Comparison of ENCODE assay signal across 14 mouse cellular contexts in the genomic region with DNA sequence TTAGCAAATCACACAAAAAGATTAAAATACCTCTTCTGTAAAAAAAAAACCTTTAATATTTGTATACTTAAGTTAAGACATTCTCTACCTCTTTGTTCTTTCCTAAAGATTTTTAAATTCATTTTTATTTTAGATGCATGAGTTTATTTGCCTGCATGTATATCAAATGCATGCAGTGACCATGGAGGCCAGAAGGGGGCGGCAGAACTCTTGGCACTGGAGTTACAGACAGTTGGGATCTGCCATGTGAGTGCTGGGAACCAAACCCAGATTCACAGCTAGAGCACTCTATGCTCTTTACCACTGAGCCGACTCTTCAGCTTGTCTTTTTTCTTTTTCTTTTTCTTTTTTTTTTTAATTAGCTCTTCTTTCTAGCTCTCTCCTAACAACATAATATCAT. TPM values are rescaled to one million over a fixed set of nuclear protein-coding genes. Genes with fewer than 3 reads are reported as not detected.
DNase-seq lines count a peak whose midpoint lies in the region; ATAC-seq and TF ChIP-seq lines count a peak whose summit lies in the region.
"Had no signal": no experiment of that assay in that cellular context is flagged by ENCODE, and none has a peak within 500 bp of the region (broad histone marks: within the 10 kb centered on the region; RNA-seq: fewer than 3 reads in every experiment).

No protein-coding gene starts in this region.

- no peak overlapping the region for H3K9ac ChIP-seq in kidney, embryonic 16.5 days (replicated peaks; ENCODE audit: low read length)
- H3K9ac ChIP-seq: forebrain, embryonic 13.5 days; hindbrain, embryonic 13.5 days; neural tube, embryonic 15.5 days had no signal

- no peaks in the 10 kb centered on the region for H3K36me3 ChIP-seq in kidney, embryonic 16.5 days (ENCODE audit: insufficient read depth, low read length)
- H3K36me3 ChIP-seq in forebrain, embryonic 10.5 days (replicated peaks) = no peaks in the 10 kb centered on the region
- H3K36me3 ChIP-seq: hindbrain, embryonic 13.5 days; neural tube, embryonic 15.5 days had no signal

- no peak for TF ChIP-seq POLR2A in brain, embryonic 14.5 days (IDR thresholded peaks at IDR 0.05; ENCODE audit: borderline replicate concordance, extremely low read depth, insufficient read depth, insufficient read length, poor library complexity, severe bottlenecking)

- WGBS in kidney, embryonic 16.5 days = 70% methylated on average over 2 of the region's 2 CpGs
- whole genome bisulfite sequencing in forebrain, embryonic 10.5 days = 58% methylated on average over 2 of the region's 2 CpGs

- H3K9me3 ChIP-seq in kidney, embryonic 16.5 days (ENCODE audit: low read length) = peaks cover 4% of the 10 kb centered on the region; the same call in 1 of the 2 replicates
- H3K9me3 ChIP-seq in forebrain, embryonic 10.5 days = peaks cover 11% of the 10 kb centered on the region; the same call in 1 of the 2 replicates
- H3K9me3 ChIP-seq: hindbrain, embryonic 13.5 days; neural tube, embryonic 15.5 days had no signal

- H3K27me3 ChIP-seq in kidney, embryonic 16.5 days (ENCODE audit: insufficient read depth, low read length) = no peaks in the 10 kb centered on the region
- no peaks in the 10 kb centered on the region for H3K27me3 ChIP-seq in forebrain, embryonic 10.5 days (ENCODE audit: poor library complexity, severe bottlenecking)
- H3K27me3 ChIP-seq: forebrain, embryonic 13.5 days; hindbrain, embryonic 13.5 days; neural tube, embryonic 15.5 days had no signal

- H3K4me1 ChIP-seq in kidney, embryonic 16.5 days (ENCODE audit: insufficient read depth, low read length) = 0 out of 2 replicates have a peak, but pooled peaks cover 10% of the 10 kb centered on the region
- peaks cover 17% of the 10 kb centered on the region for H3K4me1 ChIP-seq in forebrain, embryonic 10.5 days

- no peak overlapping the region for H3K4me3 ChIP-seq in kidney, embryonic 16.5 days (ENCODE audit: low read length)
- no peak overlapping the region for H3K4me3 ChIP-seq in forebrain, embryonic 10.5 days
- H3K4me3 ChIP-seq: forebrain, embryonic 13.5 days; hindbrain, embryonic 13.5 days; neural tube, embryonic 15.5 days had no signal

- H3K4me2 ChIP-seq in kidney, embryonic 16.5 days (replicated peaks; ENCODE audit: low read depth, low read length) = no peak overlapping the region
- H3K4me2 ChIP-seq: forebrain, embryonic 13.5 days; hindbrain, embryonic 13.5 days; neural tube, embryonic 15.5 days had no signal

- TF ChIP-seq CTCF in brain, embryonic 14.5 days (IDR thresholded peaks at IDR 0.05; ENCODE audit: borderline replicate concordance, extremely low read depth, insufficient read depth, insufficient read length) = peak; percentile 37; the same call in 1 of the 2 replicates

- H3K27ac ChIP-seq in kidney, embryonic 16.5 days (ENCODE audit: low read length) = no peak overlapping the region
- H3K27ac ChIP-seq in forebrain, embryonic 10.5 days = no peak overlapping the region
- H3K27ac ChIP-seq: forebrain, embryonic 13.5 days; hindbrain, embryonic 13.5 days; neural tube, embryonic 15.5 days had no signal

- ATAC-seq in CD4-positive, CD25-positive, alpha-beta regulatory T cell, adult 4 months = no peak
- ATAC-seq in kidney, embryonic 16.5 days (ENCODE audit: low FRiP score, low TSS enrichment) = no peak
- no peak for ATAC-seq in erythroid progenitor cell, adult 5-6 weeks (replicated peaks; ENCODE audit: low FRiP score, poor library complexity, severe bottlenecking)
- ATAC-seq: forebrain, embryonic 13.5 days had no signal

- peak; percentile 35 for DNase-seq in CD4-positive, CD25-positive, alpha-beta regulatory T cell, adult 2 months (ENCODE audit: low read depth, low spot score)
- DNase-seq in kidney, postnatal 4 days = peak; percentile 19 to 27
- DNase-seq in A20 (ENCODE audit: low read depth, low spot score) = peak; percentile 35
- no peak for DNase-seq in brain, embryonic 14.5 days (ENCODE audit: low read depth)
- DNase-seq in forebrain, embryonic 10.5 days (ENCODE audit: extremely low spot score, low spot score) = no peak
- DNase-seq: adrenal gland, adult 2 months; heart, adult 18-20 months; right cerebral cortex, postnatal 4 days had no signal

RNA-seq across cellular contexts. Expression of gene Fra10ac1, which starts 4.7 kb away (rescaled TPM):
- polyA plus RNA-seq in CD4-positive, CD25-positive, alpha-beta regulatory T cell, adult 4 months (2017; shearing (Covaris generic)) = 10 to 100 TPM; 29.8 to 33.4 TPM
- polyA plus RNA-seq in kidney, embryonic 16.5 days (2015; fragmentation: Nextera tagmentation; extraction: Ambion mirVana) = 37.2 and 39.6 TPM in 2 replicates
- polyA plus RNA-seq in brain, embryonic 14.5 days (2012; rRNA removed) = 24.4 and 25.6 TPM in 2 replicates
- polyA plus RNA-seq in forebrain, embryonic 10.5 days (2016; fragmentation: Nextera tagmentation; extraction: Ambion mirVana) = 45.8 and 47.6 TPM in 2 replicates
- 1.8 and 2.1 TPM in 2 replicates for total RNA-seq in erythroid progenitor cell, adult 5-6 weeks (2015; ENCODE audit: low replicate concordance)
- 6.1 and 9.5 TPM in 2 replicates for total RNA-seq in erythroid progenitor cell, adult 5-6 weeks (2017; ENCODE audit: low replicate concordance)

RNA-seq across cellular contexts. Expression of gene Lgi1, which starts 35.6 kb away (rescaled TPM):
- polyA plus RNA-seq in CD4-positive, CD25-positive, alpha-beta regulatory T cell, adult 4 months (2017; shearing (Covaris generic)) = under 1 TPM; 0.27 to 0.28 TPM
- polyA plus RNA-seq in kidney, embryonic 16.5 days (2015; fragmentation: Nextera tagmentation; extraction: Ambion mirVana) = 1.5 and 2.0 TPM in 2 replicates
- 9.0 and 11.4 TPM in 2 replicates for polyA plus RNA-seq in brain, embryonic 14.5 days (2012; rRNA removed)
- 0.25 and 0.63 TPM in 2 replicates for polyA plus RNA-seq in forebrain, embryonic 10.5 days (2016; fragmentation: Nextera tagmentation; extraction: Ambion mirVana)
- not detected in 2 replicates for total RNA-seq in erythroid progenitor cell, adult 5-6 weeks (2015; ENCODE audit: low replicate concordance)
- total RNA-seq in erythroid progenitor cell, adult 5-6 weeks (2017; ENCODE audit: low replicate concordance) = not detected in 2 replicates

Comparison
In these comparisons a context has a peak if more than half of its experiments do, and no peak if none do; other contexts are left out.
1. DNase-seq: peak in CD4-positive, CD25-positive, alpha-beta regulatory T cell, adult 2 months (single experiment), kidney, postnatal 4 days (2 of 2) and A20 (single experiment); none in brain, embryonic 14.5 days (single experiment) and forebrain, embryonic 10.5 days (single experiment).